ENCODE assay signal across 8 mouse cellular contexts in genomic region chr12:70062114-70062513, GRCm38 (mm10). TPM values are rescaled to one million over a fixed set of nuclear protein-coding genes. Genes with fewer than 3 reads are reported as not detected.
DNase-seq lines count a peak whose midpoint lies in the region; ATAC-seq and TF ChIP-seq lines count a peak whose summit lies in the region.

No protein-coding gene starts in this region.

- peak; percentile 75 for TF ChIP-seq CTCF in heart, postnatal 0 days (IDR thresholded peaks at IDR 0.05; ENCODE audit: low read depth)
- peak; percentile 85 for TF ChIP-seq CTCF in liver, postnatal 0 days (IDR thresholded peaks at IDR 0.05; ENCODE audit: low read depth)

- no peak for ATAC-seq in heart, postnatal 0 days (ENCODE audit: insufficient read depth, low read depth)
- ATAC-seq in liver, postnatal 0 days: no peak

- H3K27ac ChIP-seq in heart, postnatal 0 days (ENCODE audit: low read depth): no peak overlapping the region
- H3K27ac ChIP-seq in heart, embryonic 10.5 days: no peak overlapping the region
- H3K27ac ChIP-seq in liver, postnatal 0 days (ENCODE audit: low read depth): no peak overlapping the region

- H3K27me3 ChIP-seq in heart, postnatal 0 days (ENCODE audit: control insufficient read depth, insufficient read depth, low read length): no peaks in the 10 kb centered on the region
- H3K27me3 ChIP-seq in heart, embryonic 10.5 days (ENCODE audit: insufficient read depth, poor library complexity, severe bottlenecking): no peaks in the 10 kb centered on the region
- no peaks in the 10 kb centered on the region for H3K27me3 ChIP-seq in liver, postnatal 0 days (ENCODE audit: insufficient read depth, low read length)

- WGBS in heart, postnatal 0 days: 26% methylated on average over 3 of the region's 3 CpGs
- 41% methylated on average over 3 of the region's 3 CpGs for WGBS in heart, embryonic 10.5 days
- 29% methylated on average over 3 of the region's 3 CpGs for WGBS in liver, postnatal 0 days (ENCODE audit: insufficient replicate concordance)

- intact Hi-C loops in gastrocnemius, postnatal 14 days (cut with DNase I; ENCODE audit: low total_unique reads): no loop called here

- H3K36me3 ChIP-seq in heart, postnatal 0 days (replicated peaks; ENCODE audit: control insufficient read depth, insufficient read depth, low read length): peaks cover 18% of the 10 kb centered on the region
- 0 out of 2 replicates have a peak, but pooled peaks cover 3% of the 10 kb centered on the region for H3K36me3 ChIP-seq in heart, embryonic 10.5 days
- H3K36me3 ChIP-seq in liver, postnatal 0 days (replicated peaks; ENCODE audit: insufficient read depth, low read length): peaks cover 4% of the 10 kb centered on the region

- no peak for TF ChIP-seq EP300 in heart, postnatal 0 days (IDR thresholded peaks at IDR 0.05; ENCODE audit: low read depth)
- TF ChIP-seq EP300 in liver, postnatal 0 days (IDR thresholded peaks at IDR 0.05; ENCODE audit: low read depth): no peak

- no peak overlapping the region for H3K4me2 ChIP-seq in heart, postnatal 0 days (ENCODE audit: low read depth, low read length)
- no peak overlapping the region for H3K4me2 ChIP-seq in liver, postnatal 0 days (ENCODE audit: low read depth, low read length)

- H3K9ac ChIP-seq in heart, postnatal 0 days (replicated peaks; ENCODE audit: low read depth, low read length): no peak overlapping the region
- no peak overlapping the region for H3K9ac ChIP-seq in liver, postnatal 0 days (replicated peaks)

- peaks cover 4% of the 10 kb centered on the region for H3K4me1 ChIP-seq in heart, postnatal 0 days (ENCODE audit: control insufficient read depth, insufficient read depth)
- no peaks in the 10 kb centered on the region for H3K4me1 ChIP-seq in heart, embryonic 10.5 days
- H3K4me1 ChIP-seq in liver, postnatal 0 days (ENCODE audit: insufficient read depth): no peaks in the 10 kb centered on the region

- no peaks in the 10 kb centered on the region for H3K9me3 ChIP-seq in heart, postnatal 0 days (replicated peaks; ENCODE audit: control insufficient read depth, low read length)
- H3K9me3 ChIP-seq in heart, embryonic 10.5 days: no peaks in the 10 kb centered on the region
- no peaks in the 10 kb centered on the region for H3K9me3 ChIP-seq in liver, postnatal 0 days (ENCODE audit: low read length)

- no peak overlapping the region for H3K4me3 ChIP-seq in heart, postnatal 0 days (ENCODE audit: low read depth, low read length)
- no peak overlapping the region for H3K4me3 ChIP-seq in heart, embryonic 10.5 days
- H3K4me3 ChIP-seq in liver, postnatal 0 days (ENCODE audit: low read depth, low read length): no peak overlapping the region

- peak; percentile 56 for DNase-seq in heart, postnatal 0 days (ENCODE audit: low spot score)
- no peak for DNase-seq in heart, embryonic 10.5 days (ENCODE audit: low spot score)
- DNase-seq in urinary bladder, postnatal 25 days (ENCODE audit: low spot score): peak; percentile 26
- no peak for DNase-seq in urinary bladder, adult 2 months (ENCODE audit: low spot score)
- peak; percentile 66 to 76 for DNase-seq in cerebellum, postnatal 14 days
- DNase-seq in gastrocnemius, postnatal 14 days: peak; percentile 38
- DNase-seq in liver, postnatal 0 days: peak; percentile 66
- DNase-seq in spleen, postnatal 10 days (ENCODE audit: low spot score in 2 of 2): peak; percentile 54 to 77

RNA-seq across cellular contexts. Expression of gene Nin, which starts 51.4 kb away (rescaled TPM):
- total RNA-seq in heart, postnatal 0 days (2014; rRNA removed; ENCODE audit: low replicate concordance): 9.8 and 15.3 TPM in 2 replicates
- polyA plus RNA-seq in heart, postnatal 0 days (2015; fragmentation: Nextera tagmentation; extraction: Ambion mirVana): 4.3 and 5.1 TPM in 2 replicates
- polyA plus RNA-seq in heart, embryonic 10.5 days (2016; fragmentation: Nextera tagmentation; extraction: Ambion mirVana): 5.9 and 9.1 TPM in 2 replicates
- polyA plus RNA-seq in urinary bladder, adult 2 months (2012; rRNA removed): 9.5 and 12.5 TPM in 2 replicates
- 10 to 100 TPM; 21.0 to 32.1 TPM for total RNA-seq in gastrocnemius, postnatal 14 days (2021)
- 1.9 and 2.9 TPM in 2 replicates for polyA plus RNA-seq in liver, postnatal 0 days (2015; fragmentation: Nextera tagmentation; extraction: Ambion mirVana)

Comparison
In these comparisons a context has a peak if more than half of its experiments do, and no peak if none do; other contexts are left out.
1. DNase-seq: peak in heart, postnatal 0 days (single experiment), urinary bladder, postnatal 25 days (single experiment), cerebellum, postnatal 14 days (2 of 2), gastrocnemius, postnatal 14 days (single experiment), liver, postnatal 0 days (single experiment) and spleen, postnatal 10 days (2 of 2); none in heart, embryonic 10.5 days (single experiment) and urinary bladder, adult 2 months (single experiment).